Mouse (Mus musculus) ovary, postnatal 36 days (tissue): ENCODE measurements at regions not wholly inside any gene's neighbourhood (a gene's known extent, or its start where the extent isn't known, plus 50 kb on each side); places are given as distances from the start of the nearest gene placed in this dataset.

Experiments
- DNase-seq: peaks from one replicate; pipeline ENCODE4 v3.0.0; 2022; ENCODE audit warnings: low spot score, mixed read lengths

- no peak for DNase-seq
These were observed 114.4 kb downstream of the H2afy start for GRCm38 (mm10) chr13:56021716-56022115.

- DNase-seq = no peak
These were observed 122.2 kb downstream of the H2afy start for GRCm38 (mm10) chr13:56014006-56014405.

GRCm38 (mm10) chr13:56010416-56010815, 125.7 kb downstream of the H2afy start:
- DNase-seq = peak; percentile 15

GRCm38 (mm10) chr13:56006827-56007226, 129.3 kb downstream of the H2afy start:
- no peak for DNase-seq

- DNase-seq = no peak
These were observed 130.4 kb downstream of the H2afy start for GRCm38 (mm10) chr13:56005746-56006145.

GRCm38 (mm10) chr13:56003724-56004393, 132.3 kb downstream of the H2afy start:
- DNase-seq = peak; percentile 23

GRCm38 (mm10) chr13:55995255-55995654, 140.9 kb downstream of the H2afy start:
- no peak for DNase-seq

GRCm38 (mm10) chr13:55994460-55994859, 141.7 kb downstream of the H2afy start:
- peak; percentile 19 for DNase-seq

- no peak for DNase-seq
These were observed 143.5 kb downstream of the H2afy start for GRCm38 (mm10) chr13:55992699-55993098.

- DNase-seq = no peak
These were observed 144.9 kb downstream of the H2afy start for GRCm38 (mm10) chr13:55991216-55991615.

GRCm38 (mm10) chr13:55990186-55990585, 146.0 kb downstream of the H2afy start:
- no peak for DNase-seq

GRCm38 (mm10) chr13:55989401-55989800, 146.8 kb downstream of the H2afy start:
- DNase-seq = no peak

- DNase-seq = no peak
These were observed 149.4 kb upstream of the Pitx1 start for GRCm38 (mm10) chr13:55985396-55985795.

GRCm38 (mm10) chr13:55984772-55985171, 148.8 kb upstream of the Pitx1 start:
- DNase-seq = no peak

- no peak for DNase-seq
These were observed 147.9 kb upstream of the Pitx1 start for GRCm38 (mm10) chr13:55983851-55984250.

GRCm38 (mm10) chr13:55981041-55981440, 145.0 kb upstream of the Pitx1 start:
- DNase-seq = no peak

GRCm38 (mm10) chr13:55977902-55978301, 141.9 kb upstream of the Pitx1 start:
- no peak for DNase-seq

GRCm38 (mm10) chr13:55976911-55977381, 141.0 kb upstream of the Pitx1 start:
- DNase-seq = no peak

GRCm38 (mm10) chr13:55974105-55974504, 138.1 kb upstream of the Pitx1 start:
- no peak for DNase-seq

GRCm38 (mm10) chr13:55970687-55971086, 134.7 kb upstream of the Pitx1 start:
- DNase-seq = no peak

- no peak for DNase-seq
These were observed 133.5 kb upstream of the Pitx1 start for GRCm38 (mm10) chr13:55969473-55969872.

- DNase-seq = no peak
These were observed 131.2 kb upstream of the Pitx1 start for GRCm38 (mm10) chr13:55967151-55967550.

- DNase-seq = peak; percentile 65
These were observed 127.1 kb upstream of the Pitx1 start for GRCm38 (mm10) chr13:55963005-55963620.
